Mouse (Mus musculus) kidney, embryonic 16.5 days (tissue): Measurements from ENCODE around the gene Gpi1. TPM values are rescaled to one million over a fixed set of nuclear protein-coding genes. Genes with fewer than 3 reads are reported as not detected.

Experiments used
- polyA plus RNA-seq: library from polyadenylated mRNA; unstranded; fragments of >200 nt; fragmentation: Nextera tagmentation; extraction: Ambion mirVana; gene quantifications from 2 replicates; pipeline ENCODE4 v1.2.1, GENCODE M21; 2015

Gene Gpi1
- polyA plus RNA-seq, 1 experiment from 2014 or later = 424 TPM

Other genes starting within 250 kb of the Gpi1 start
- gene Scgb2b27, start 216.4 kb downstream of the Gpi1 start, polyA plus RNA-seq = not detected in 2 replicates
- not detected in 2 replicates for gene Scgb1b27, start 208.9 kb downstream of the Gpi1 start, polyA plus RNA-seq
- not detected in 2 replicates for gene Scgb1b30, start 134.9 kb downstream of the Gpi1 start, polyA plus RNA-seq
- 6.1 and 7.3 TPM in 2 replicates for gene Wtip, start 97.1 kb downstream of the Gpi1 start, polyA plus RNA-seq
- gene Uba2, start 60.7 kb downstream of the Gpi1 start, polyA plus RNA-seq = 212 and 216 TPM in 2 replicates
- gene Pdcd2l, start 33.7 kb downstream of the Gpi1 start, polyA plus RNA-seq = 70.4 and 77.0 TPM in 2 replicates
- 0.45 and 0.51 TPM in 2 replicates for gene Gm6096, start 20.7 kb upstream of the Gpi1 start, polyA plus RNA-seq
- gene 4931406P16Rik, start 83.2 kb upstream of the Gpi1 start, polyA plus RNA-seq = 32.3 and 44.1 TPM in 2 replicates
- 90.6 and 92.1 TPM in 2 replicates for gene Lsm14a, start 163.0 kb upstream of the Gpi1 start, polyA plus RNA-seq